Mouse (Mus musculus) megakaryocyte, embryonic 14.5 days (primary cell): ENCODE data around the gene Olfr1425.

Experiments
- FLI1 ChIP-seq: IDR thresholded peaks from 2 replicates; pipeline ENCODE4 v1.6.1; 2012; ENCODE audit warnings: low read length, inconsistent platforms, mixed read lengths
- GATA1 ChIP-seq: IDR thresholded peaks from 3 replicates; pipeline ENCODE4 v1.6.1; 2012; ENCODE audit warnings: mixed read lengths, low read length, inconsistent platforms, borderline replicate concordance

GRCm38 (mm10) chr19:12103234-12103633, 25.7 kb upstream of the Olfr1425 start, which contains the start of gene Olfr1427:
- TF ChIP-seq GATA1 = no peak
- no peak for TF ChIP-seq FLI1
